Mouse (Mus musculus): ENCODE results near the gene Rtn4r. TPM values are rescaled to one million over a fixed set of nuclear protein-coding genes. Genes with fewer than 3 reads are reported as not detected.

Gene Rtn4r
- polyA plus RNA-seq (2017; shearing (Covaris generic)) = not detected

- ATAC-seq = no peak
Measured at GRCm38 (mm10) chr16:18127241-18127861, at the start of gene Rtn4r. Rtn4r (plus strand) TSS chr16:18127642.

GRCm38 (mm10) chr16:18078314-18079015 lies 49.0 kb upstream of the Rtn4r start:
- no peak for ATAC-seq

- no peak for ATAC-seq
Measured at GRCm38 (mm10) chr16:18079300-18079699, 48.1 kb upstream of the Rtn4r start.

- no peak for ATAC-seq
Measured at GRCm38 (mm10) chr16:18080171-18080570, 47.3 kb upstream of the Rtn4r start.

- ATAC-seq = no peak
Measured at GRCm38 (mm10) chr16:18081149-18081827, 46.2 kb upstream of the Rtn4r start.

- no peak for ATAC-seq
Measured at GRCm38 (mm10) chr16:18082291-18082690, 45.2 kb upstream of the Rtn4r start.

GRCm38 (mm10) chr16:18083231-18083951 lies 44.1 kb upstream of the Rtn4r start:
- no peak for ATAC-seq

GRCm38 (mm10) chr16:18084262-18084661 lies 43.2 kb upstream of the Rtn4r start:
- no peak for ATAC-seq

- no peak for ATAC-seq
Measured at GRCm38 (mm10) chr16:18087101-18087500, 40.3 kb upstream of the Rtn4r start.

GRCm38 (mm10) chr16:18096348-18096747 lies 31.1 kb upstream of the Rtn4r start:
- no peak for ATAC-seq

- ATAC-seq = no peak
Measured at GRCm38 (mm10) chr16:18102816-18103215, 24.6 kb upstream of the Rtn4r start.

- no peak for ATAC-seq
Measured at GRCm38 (mm10) chr16:18103366-18103765, 24.1 kb upstream of the Rtn4r start.

GRCm38 (mm10) chr16:18103808-18104207 lies 23.6 kb upstream of the Rtn4r start:
- ATAC-seq = no peak

GRCm38 (mm10) chr16:18108221-18108966 lies 19.0 kb upstream of the Rtn4r start:
- ATAC-seq = no peak

- ATAC-seq = no peak
Measured at GRCm38 (mm10) chr16:18111042-18111441, 16.4 kb upstream of the Rtn4r start.

- no peak for ATAC-seq
Measured at GRCm38 (mm10) chr16:18116467-18116866, 11.0 kb upstream of the Rtn4r start.

GRCm38 (mm10) chr16:18118285-18118684 lies 9.2 kb upstream of the Rtn4r start:
- ATAC-seq = no peak

GRCm38 (mm10) chr16:18119031-18119730 lies 8.3 kb upstream of the Rtn4r start:
- no peak for ATAC-seq

GRCm38 (mm10) chr16:18122740-18123139 lies 4.7 kb upstream of the Rtn4r start:
- no peak for ATAC-seq

- ATAC-seq = no peak
Measured at GRCm38 (mm10) chr16:18123471-18123870, 4.0 kb upstream of the Rtn4r start.

GRCm38 (mm10) chr16:18124040-18124439 lies 3.4 kb upstream of the Rtn4r start:
- no peak for ATAC-seq

- ATAC-seq = no peak
Measured at GRCm38 (mm10) chr16:18124626-18125025, 2.8 kb upstream of the Rtn4r start.
